Mouse (Mus musculus) midbrain, postnatal 0 days (tissue): Measurements from ENCODE around the gene Hes5. TPM values are rescaled to one million over a fixed set of nuclear protein-coding genes. Genes with fewer than 3 reads are reported as not detected.

Experiments
- ATAC-seq: fragments of 200-750 bp; cut with Nextera tagmentation; 2 replicates; pipeline ENCODE4 v1.8.0; 2017; ENCODE audit warnings: moderate number of reproducible peaks, mild to moderate bottlenecking, moderate TSS enrichment, moderate library complexity; ENCODE audit not compliant: low FRiP score
- DNase-seq: peaks from one replicate; pipeline ENCODE4 v3.0.0-alpha.2; 2015; ENCODE audit warnings: low spot score
- H3K27ac ChIP-seq: fragments of 300-500 bp; sonication (generic); 2 replicates; pipeline ENCODE4 v1.5.1; 2014; ENCODE audit warnings: low read depth, mild to moderate bottlenecking, low read length, mixed read lengths
- H3K27me3 ChIP-seq: fragments of 300-500 bp; sonication (generic); 2 replicates; pipeline ENCODE4 v1.6.1; 2014; ENCODE audit warnings: low read length, control low read depth, mixed read lengths; ENCODE audit not compliant: insufficient read depth
- H3K36me3 ChIP-seq: fragments of 300-500 bp; sonication (generic); 2 replicates; pipeline ENCODE4 v1.6.1; 2014; ENCODE audit warnings: low read length, control low read depth, mixed read lengths; ENCODE audit not compliant: insufficient read depth
- H3K4me1 ChIP-seq: fragments of 300-500 bp; sonication (generic); 2 replicates; pipeline ENCODE4 v1.6.1; 2014; ENCODE audit warnings: mild to moderate bottlenecking, control low read depth, antibody characterized with exemption, low read length, mixed read lengths; ENCODE audit not compliant: insufficient read depth
- H3K4me2 ChIP-seq: fragments of 300-500 bp; sonication (generic); 2 replicates; pipeline ENCODE4 v1.6.1; 2014; ENCODE audit warnings: low read depth, mild to moderate bottlenecking, low read length, mixed read lengths; ENCODE audit not compliant: poor library complexity, severe bottlenecking
- H3K4me3 ChIP-seq: fragments of 300-500 bp; sonication (generic); 2 replicates; pipeline ENCODE4 v1.5.1; 2014; ENCODE audit warnings: low read depth, mild to moderate bottlenecking, low read length, moderate library complexity
- H3K9ac ChIP-seq: fragments of 300-500 bp; sonication (generic); replicated peaks from 2 replicates; pipeline ENCODE4 v1.6.1; 2014; ENCODE audit warnings: mild to moderate bottlenecking, low read length, moderate library complexity, mixed read lengths; ENCODE audit not compliant: poor library complexity, severe bottlenecking
- H3K9me3 ChIP-seq: fragments of 300-500 bp; sonication (generic); 2 replicates; pipeline ENCODE4 v1.6.1; 2016; ENCODE audit warnings: low read length, control low read depth
- CTCF ChIP-seq: IDR thresholded peaks from 2 replicates; pipeline ENCODE4 v1.5.1; 2016; ENCODE audit warnings: antibody characterized with exemption, mild to moderate bottlenecking
- WGBS: fragments of 180-500 bp; shearing (Covaris S2); extraction: QIAGEN DNeasy Blood & Tissue Kit; methylation state at CpG from one replicate; pipeline ENCODE4 v1.1.7; 2014; 5-methylcytosine and 5-hydroxymethylcytosine counted together
- polyA plus RNA-seq: library from polyadenylated mRNA; unstranded; fragments of >200 nt; fragmentation: Nextera tagmentation; extraction: Ambion mirVana; gene quantifications from 2 replicates; pipeline ENCODE4 v1.2.1, GENCODE M21; 2015
- total RNA-seq: library from RNA; depleted of rRNA; stranded (reverse); fragments of >200 nt; gene quantifications from 2 replicates; pipeline ENCODE4 v1.2.3, GENCODE M21; 2014

Gene Hes5
- total and polyA plus RNA-seq, 2 experiments from 2014 or later, result 111 to 165 TPM

DNA sequence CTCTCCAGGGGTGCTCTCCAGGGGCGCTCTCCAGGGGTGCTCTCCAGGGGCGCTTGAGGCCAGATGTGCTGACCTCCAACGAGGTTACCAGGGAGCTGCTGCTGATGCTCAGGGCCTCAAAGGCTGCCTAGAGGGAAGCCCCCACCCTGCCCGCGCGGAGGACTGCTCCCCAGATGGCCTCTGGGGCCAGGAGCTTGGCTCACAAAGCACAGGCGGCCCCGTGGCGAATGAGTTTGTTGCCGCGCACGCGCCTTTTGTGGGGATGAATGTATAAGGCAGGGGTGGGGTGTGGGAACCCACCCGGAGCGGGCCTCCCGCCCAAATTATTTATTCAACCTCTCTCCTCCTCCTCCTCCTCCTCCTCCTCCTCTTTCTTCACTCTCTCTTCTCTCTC, 11.1 kb upstream of the Hes5 start:
- WGBS, result 2% methylated on average over 16 of the region's 16 CpGs
- no peak for TF ChIP-seq CTCF
- no peak for ATAC-seq

GRCm38 (mm10) chr4:154952461-154953241, 8.1 kb upstream of the Hes5 start:
- ATAC-seq (peak; percentile 41; the same call in 1 of the 2 replicates), DNase-seq (peak; percentile 63)
- Histone ChIP-seq H3K9me3 (no peaks in the 10 kb centered on the region), H3K9ac (no peak overlapping the region), H3K4me2 (peak overlapping the region; percentile 26), H3K4me1 (peaks cover 4% of the 10 kb centered on the region; the same call in 1 of the 2 replicates), H3K36me3 (no peaks in the 10 kb centered on the region), H3K27me3 (no peaks in the 10 kb centered on the region), H3K27ac (no peak overlapping the region), H3K4me3 (no peak overlapping the region)
- 2% methylated on average over 26 of the region's 26 CpGs for WGBS
- no peak for TF ChIP-seq CTCF

More for the DNA sequence above, 11.1 kb upstream of the Hes5 start:
- peaks cover 11% of the 10 kb centered on the region; the same call in 1 of the 2 replicates for H3K4me1 ChIP-seq
- H3K4me2 ChIP-seq, result peak overlapping the region; percentile 10
- H3K9ac ChIP-seq, result no peak overlapping the region
- no peaks in the 10 kb centered on the region for H3K36me3 ChIP-seq
- no peak overlapping the region for H3K4me3 ChIP-seq
- peak; percentile 48 for DNase-seq
- H3K27me3 ChIP-seq, result no peaks in the 10 kb centered on the region
- no peak overlapping the region for H3K27ac ChIP-seq
- H3K9me3 ChIP-seq, result no peaks in the 10 kb centered on the region

- Histone ChIP-seq H3K4me3 (no peak overlapping the region), H3K27ac (no peak overlapping the region), H3K4me2 (no peak overlapping the region), H3K4me1 (peaks cover 17% of the 10 kb centered on the region; the same call in 1 of the 2 replicates), H3K27me3 (no peaks in the 10 kb centered on the region), H3K9me3 (no peaks in the 10 kb centered on the region), H3K9ac (no peak overlapping the region), H3K36me3 (no peaks in the 10 kb centered on the region)
- TF ChIP-seq CTCF, result no peak
- DNase-seq, result no peak
- no peak for ATAC-seq
- WGBS, result 36% methylated on average over 9 of the region's 9 CpGs
These were observed 4.1 kb upstream of the Hes5 start for GRCm38 (mm10) chr4:154956604-154957003.

DNA sequence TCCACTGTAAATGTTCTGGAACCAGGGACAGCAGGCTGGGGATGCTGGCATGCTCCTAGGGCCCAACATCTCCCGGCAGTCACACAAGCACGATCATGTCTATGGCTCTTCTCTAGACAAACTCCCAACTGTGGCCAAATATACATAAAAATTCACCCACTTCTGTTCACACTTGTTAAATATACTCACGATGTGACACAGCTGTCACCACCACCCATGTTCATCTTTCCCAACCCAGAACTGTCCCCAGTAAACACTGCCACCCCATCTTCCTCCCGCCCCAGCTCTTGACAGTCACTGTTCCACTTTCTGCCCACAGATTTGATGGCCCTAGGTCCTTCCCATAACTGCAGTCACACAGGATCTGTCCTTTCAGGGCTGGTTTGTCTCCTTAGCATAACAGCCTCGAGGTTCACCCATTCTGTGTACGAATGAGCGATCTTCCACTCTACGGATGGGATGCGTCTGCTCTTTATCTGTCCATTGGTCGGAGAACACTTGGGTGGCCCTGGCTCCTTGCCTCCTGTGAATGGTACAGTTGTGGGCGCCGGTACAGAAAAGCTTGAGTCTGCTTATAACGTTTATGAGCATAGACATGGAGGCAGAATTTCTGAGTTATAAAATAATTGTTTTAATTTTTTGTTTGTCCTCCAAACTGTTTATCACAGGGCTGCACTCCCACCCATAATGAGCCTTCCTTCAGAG, 3.3 kb upstream of the Hes5 start:
- ATAC-seq, result no peak
- no peak overlapping the region for H3K27ac ChIP-seq
- WGBS, result 35% methylated on average over 13 of the region's 13 CpGs
- H3K4me1 ChIP-seq, result peaks cover 21% of the 10 kb centered on the region; the same call in 1 of the 2 replicates
- no peak overlapping the region for H3K9ac ChIP-seq
- no peaks in the 10 kb centered on the region for H3K36me3 ChIP-seq
- H3K27me3 ChIP-seq, result no peaks in the 10 kb centered on the region
- no peak overlapping the region for H3K4me3 ChIP-seq
- H3K9me3 ChIP-seq, result no peaks in the 10 kb centered on the region
- DNase-seq, result no peak
- no peak overlapping the region for H3K4me2 ChIP-seq
- no peak for TF ChIP-seq CTCF

GRCm38 (mm10) chr4:154958171-154958570, 2.6 kb upstream of the Hes5 start:
- Histone ChIP-seq H3K4me1 (peaks cover 20% of the 10 kb centered on the region; the same call in 1 of the 2 replicates), H3K27me3 (no peaks in the 10 kb centered on the region), H3K36me3 (no peaks in the 10 kb centered on the region), H3K9ac (no peak overlapping the region), H3K27ac (no peak overlapping the region), H3K9me3 (no peaks in the 10 kb centered on the region), H3K4me3 (peak overlapping the region; percentile 8; the same call in 1 of the 2 replicates), H3K4me2 (peak overlapping the region; percentile 36; the same call in 1 of the 2 replicates)
- ATAC-seq, result peak; percentile 49; the same call in 1 of the 2 replicates
- peak; percentile 93 for DNase-seq
- WGBS, result 5% methylated on average over 15 of the region's 15 CpGs
- TF ChIP-seq CTCF, result no peak

- Histone ChIP-seq H3K9ac (no peak overlapping the region), H3K27ac (no peak overlapping the region), H3K36me3 (no peaks in the 10 kb centered on the region), H3K4me1 (peaks cover 24% of the 10 kb centered on the region; the same call in 1 of the 2 replicates), H3K4me2 (peak overlapping the region; percentile 36; the same call in 1 of the 2 replicates), H3K4me3 (no peak overlapping the region), H3K27me3 (no peaks in the 10 kb centered on the region), H3K9me3 (no peaks in the 10 kb centered on the region)
- WGBS, result 11% methylated on average over 8 of the region's 8 CpGs
- TF ChIP-seq CTCF, result no peak
- ATAC-seq (no peak), DNase-seq (no peak)
These were observed 2.1 kb upstream of the Hes5 start for GRCm38 (mm10) chr4:154958621-154959020.
